Mouse (Mus musculus) embryo, embryonic 10 days (tissue): ENCODE data around the gene Gimap9.
"Not testable (repeated sequence)": the region's sequence is repeated elsewhere in the genome, so short reads cannot be mapped to it uniquely, and the experiment has no call there.

ENCODE experiments used
- DNase-seq: peaks from one replicate; pipeline ENCODE4 v3.0.0-alpha.2; 2015; ENCODE audit warnings: low spot score

The Gimap9 gene

DNA sequence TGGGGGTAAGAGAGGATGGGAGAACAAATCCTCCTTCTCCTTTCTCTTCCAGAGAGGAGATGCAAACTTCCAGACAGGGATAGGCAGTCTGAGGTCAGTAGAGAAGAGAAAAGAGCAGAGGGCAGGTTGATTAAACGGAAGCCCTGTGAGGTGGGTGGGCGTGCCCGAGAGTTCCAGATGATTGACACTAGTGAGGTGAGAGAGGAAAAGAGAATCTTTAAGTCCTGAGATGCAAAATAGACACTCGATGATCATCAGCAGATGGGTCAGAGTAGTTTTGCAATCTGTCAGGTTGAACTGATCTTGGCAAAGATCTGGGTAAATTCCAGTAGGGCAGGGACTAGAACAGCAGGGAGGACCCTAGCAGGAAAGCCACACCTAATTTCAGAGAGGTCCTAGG lies 11.2 kb upstream of the Gimap9 start:
- no peak for DNase-seq

DNA sequence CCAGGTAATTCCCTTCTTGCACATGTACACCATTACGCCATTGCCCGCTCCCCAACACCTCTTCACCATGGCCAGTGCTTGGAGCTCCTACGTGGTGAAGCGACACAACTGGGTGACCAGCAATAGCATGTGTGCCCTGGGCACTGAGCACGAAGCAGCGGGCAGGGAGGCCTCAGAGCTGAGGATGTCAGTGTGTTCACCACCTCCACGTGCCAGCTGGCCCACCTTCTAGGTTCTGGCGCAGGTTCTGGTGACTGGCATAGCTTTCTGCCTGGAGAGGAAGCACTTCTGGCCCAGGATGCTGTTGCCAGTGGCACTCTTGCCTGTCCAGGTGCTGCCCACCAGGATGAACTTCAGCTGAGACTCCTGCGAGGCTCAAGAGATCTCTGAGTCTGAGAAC lies 10.5 kb upstream of the Gimap9 start:
- DNase-seq, result no peak

DNA sequence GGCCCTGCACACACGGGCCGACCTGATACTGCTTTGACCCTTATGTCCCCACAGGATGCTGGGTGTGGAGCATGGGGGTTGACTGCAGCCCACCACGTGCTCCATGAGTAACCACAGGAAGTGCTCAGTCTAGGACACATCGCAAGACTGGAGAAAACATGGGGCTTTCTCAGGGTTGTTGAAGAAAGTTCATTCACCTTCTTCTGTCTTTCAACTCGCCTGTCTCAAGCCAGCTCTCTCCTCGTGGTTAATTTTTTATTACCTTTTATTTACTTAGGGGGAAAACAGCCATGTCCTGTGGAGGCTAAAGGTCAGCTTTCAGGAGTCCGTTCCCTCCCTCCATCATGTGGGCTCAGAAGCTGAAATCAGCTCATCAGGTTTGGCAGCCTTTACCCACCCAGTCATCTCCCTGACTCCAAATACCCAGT lies 9.8 kb upstream of the Gimap9 start:
- no peak for DNase-seq

DNA sequence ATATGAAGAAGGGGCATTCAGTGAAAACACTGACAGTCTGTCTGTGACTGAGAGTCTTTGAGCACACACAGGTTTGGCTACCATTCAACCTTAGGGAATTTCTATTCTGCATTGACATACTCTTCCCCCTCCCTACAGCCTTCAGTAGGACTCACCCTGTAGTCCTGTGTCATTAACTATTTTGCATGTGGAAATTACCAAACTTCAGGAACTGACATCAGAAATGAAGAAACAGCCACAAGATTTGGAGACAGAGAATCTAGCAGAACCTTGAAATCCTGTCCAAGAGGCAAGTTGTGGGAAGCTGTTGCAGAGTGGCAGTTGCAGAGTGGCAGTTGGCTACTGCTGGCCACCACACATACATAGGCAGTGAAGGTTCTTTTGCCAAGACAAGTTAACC lies 7.9 kb upstream of the Gimap9 start:
- no peak for DNase-seq

DNA sequence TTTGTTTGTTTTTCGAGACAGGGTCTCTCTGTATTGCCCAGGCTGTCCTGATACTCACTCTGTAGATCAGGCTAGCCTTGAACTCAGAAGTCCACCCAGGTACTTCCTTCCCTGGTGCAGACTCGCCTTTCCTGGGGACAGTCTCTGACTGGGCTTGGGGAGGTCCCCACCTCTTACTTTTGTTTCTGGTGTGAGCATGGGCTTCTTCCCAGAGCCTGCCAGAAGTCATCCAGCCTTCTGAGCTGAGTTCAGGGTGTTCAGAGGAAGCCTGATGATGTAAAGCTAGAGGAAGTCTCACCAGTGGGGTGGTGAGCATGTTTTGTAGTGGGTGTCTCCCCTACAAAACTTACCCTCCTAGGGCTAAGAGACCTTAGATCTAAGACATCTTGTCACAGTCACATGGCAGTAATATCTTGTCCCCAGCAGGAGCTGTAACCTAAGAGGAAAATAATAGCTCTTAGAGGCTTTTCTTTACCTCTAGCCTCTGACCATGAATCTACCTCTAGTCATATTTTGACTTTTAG lies 6.4 kb upstream of the Gimap9 start:
- no peak for DNase-seq

DNA sequence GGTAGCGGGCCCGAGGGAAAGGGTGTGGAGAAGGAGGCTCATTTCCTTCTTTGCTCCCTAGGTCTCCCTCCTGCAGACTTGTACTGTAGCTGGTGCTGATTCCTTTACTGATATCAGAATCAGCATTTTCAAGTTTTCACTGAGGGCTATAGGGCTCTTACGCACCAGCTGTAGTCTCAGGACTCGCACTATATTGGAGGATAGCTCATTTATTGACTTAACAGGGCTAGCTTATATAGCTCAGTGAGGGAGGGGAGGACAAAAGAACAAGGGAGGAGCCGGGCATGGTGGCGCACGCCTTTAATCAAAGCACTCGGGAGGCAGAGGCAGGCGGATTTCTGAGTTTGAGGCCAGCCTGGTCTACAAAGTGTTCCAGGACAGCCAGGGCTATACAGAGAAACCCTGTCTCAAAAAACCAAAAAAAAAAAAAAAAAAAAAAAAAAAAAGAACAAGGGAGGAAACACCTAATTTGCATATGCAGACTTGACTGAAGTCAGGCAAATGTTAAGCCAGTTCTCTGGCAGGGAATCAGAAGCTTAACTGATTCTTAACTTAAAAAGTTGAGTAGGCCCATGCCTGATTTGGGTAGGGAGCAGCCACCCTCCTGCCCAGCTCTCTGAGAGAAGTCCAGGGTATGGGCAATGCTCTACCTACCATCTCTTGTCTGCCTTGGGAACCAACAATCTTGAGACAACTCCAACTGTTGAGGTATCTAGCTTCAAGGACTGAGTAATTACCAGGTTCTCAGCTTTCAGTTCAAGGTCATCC lies 1.5 kb upstream of the Gimap9 start:
- DNase-seq, result no peak

DNA sequence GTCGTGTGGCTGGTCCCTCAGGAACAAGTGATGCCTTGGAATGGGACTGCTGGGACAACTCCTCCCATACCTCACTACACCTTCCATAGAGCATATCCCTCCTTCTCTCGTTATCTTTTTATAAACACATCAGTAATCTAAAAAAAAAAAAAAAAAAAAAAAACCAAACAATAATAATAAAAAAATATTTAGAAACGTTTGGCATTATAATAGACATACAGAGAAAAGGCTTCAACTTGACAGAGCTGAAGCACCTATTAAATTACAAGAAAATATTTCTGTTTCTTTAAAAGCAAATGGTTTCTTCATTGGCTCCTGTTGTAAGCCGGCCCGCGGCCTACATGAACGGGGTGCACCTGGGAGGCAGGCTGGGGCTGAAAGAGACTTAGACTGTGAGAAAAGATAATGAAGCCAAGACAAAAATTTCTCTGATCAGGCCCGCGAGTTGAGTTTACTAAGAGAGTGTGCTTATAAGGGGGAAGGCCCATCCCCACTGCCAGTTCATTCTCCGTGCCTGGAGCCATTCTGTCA lies 464 bp upstream of the Gimap9 start:
- DNase-seq, result peak; percentile 45

DNA sequence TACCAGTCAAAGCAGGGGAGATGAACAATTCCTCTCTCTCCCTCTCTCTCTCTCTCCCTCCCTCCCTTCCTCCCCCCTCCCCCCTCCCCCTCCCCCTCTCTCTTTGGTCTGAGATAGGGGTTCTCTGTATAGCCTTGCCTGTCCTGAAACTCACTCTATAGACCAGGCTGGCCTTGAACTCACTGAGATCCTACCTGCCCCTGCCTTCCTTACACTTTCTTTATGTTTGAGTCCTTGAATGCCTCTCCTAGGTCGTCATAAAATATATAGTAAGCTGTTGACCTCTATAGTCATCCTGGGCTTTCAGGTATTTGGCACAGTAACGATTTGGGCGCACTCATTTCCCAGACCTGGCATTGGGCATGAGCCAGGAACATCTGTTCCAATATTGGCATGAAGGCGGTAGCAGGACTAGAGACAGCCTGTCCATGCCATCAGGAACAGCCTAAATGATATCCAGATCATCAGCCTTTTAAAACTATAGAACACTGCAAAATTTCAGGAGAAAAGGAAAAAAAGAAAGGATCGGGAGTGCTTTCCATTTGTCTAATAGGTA lies 1.0 kb downstream of the Gimap9 start:
- DNase-seq, result no peak

DNA sequence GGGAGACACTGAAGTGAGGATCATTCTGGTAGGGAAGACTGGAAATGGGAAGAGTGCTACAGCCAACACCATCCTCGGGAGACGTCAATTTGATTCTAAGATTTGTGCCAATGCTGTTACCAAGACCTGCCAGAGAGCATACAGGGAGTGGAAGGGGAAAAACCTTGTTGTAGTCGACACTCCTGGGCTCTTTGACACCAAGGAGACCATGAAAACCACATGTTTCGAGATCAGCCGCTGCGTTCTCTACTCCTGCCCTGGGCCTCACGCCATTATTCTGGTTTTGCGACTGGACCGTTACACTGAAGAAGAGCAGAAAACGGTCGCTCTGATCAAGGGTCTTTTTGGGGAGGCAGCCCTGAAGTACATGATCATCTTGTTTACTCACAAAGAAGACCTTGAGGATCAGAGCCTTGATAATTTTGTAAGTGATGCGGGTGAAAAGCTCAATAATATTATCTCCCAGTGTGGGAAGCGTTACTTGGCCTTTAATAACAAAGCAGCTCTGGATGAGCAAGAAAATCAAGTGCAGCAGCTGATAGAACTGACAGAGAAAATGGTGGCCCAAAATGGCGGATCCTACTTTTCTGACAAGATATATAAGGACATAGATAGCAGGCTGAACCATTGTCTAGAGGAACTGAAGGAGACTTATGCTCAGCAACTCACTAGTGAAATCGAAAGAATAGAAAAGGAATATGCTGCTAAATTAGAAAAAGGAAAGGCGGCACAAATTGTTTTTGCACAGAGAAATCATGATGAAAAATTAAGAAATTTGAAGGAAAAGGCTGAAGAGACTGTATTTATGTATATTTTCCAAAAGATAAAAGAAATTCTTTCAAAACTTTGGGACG lies 1.8 kb downstream of the Gimap9 start:
- no peak for DNase-seq

DNA sequence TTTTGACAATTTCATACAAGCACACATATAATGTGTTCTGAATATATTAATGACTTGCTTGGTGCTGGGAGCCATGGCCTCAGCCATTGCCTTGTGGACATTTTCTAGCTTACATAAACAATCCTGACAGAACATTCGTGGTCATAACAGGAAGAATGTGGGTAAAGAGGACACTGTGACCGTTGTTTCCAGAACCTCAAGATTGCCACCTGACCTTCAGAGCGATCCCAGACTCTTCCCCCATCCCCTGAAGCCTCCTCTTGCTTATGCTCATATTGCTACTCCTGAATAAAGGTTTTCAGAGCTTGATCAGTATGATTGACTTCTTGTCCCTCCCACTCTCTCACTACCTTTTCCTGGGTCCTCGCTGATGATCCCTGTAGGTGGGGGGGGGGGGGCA lies 2.5 kb downstream of the Gimap9 start:
- DNase-seq, result no peak

DNA sequence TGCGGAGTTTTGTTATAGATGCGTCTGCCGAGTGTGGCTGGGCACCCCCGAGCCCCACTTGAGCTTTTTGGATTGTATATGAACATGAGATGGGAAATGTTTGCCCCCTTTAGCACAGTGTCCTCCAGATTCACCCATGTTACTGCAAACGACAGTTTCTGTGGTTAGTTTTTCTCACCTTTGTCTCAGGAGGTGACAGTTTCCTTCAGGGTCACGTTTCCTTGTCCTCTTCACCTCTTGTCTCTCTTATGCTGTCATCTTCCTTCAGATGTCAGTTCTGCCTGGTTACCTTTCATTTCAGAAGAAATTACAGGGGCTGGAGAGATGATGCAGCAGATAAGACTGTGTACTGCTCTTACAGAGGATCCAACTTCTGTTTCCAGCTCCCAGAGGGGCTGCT lies 3.8 kb downstream of the Gimap9 start:
- DNase-seq, result no peak

DNA sequence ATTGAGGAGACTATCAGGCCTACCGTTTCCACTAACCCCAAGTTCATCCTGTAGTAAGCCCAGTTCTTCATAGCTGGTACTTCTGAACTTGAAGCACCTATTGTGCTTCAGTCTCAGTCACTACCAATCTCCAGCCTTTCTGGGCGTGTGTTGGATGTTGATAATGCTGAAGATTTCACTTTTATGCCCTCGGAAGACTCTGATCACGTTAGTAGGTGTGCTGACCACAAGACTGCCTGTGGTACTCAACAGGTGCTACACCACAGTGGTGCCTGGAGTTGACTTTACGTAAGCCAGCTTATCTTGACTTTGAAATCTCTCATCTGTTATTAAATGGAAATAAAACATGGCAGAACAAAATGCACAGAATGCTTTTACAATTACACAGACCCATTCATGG lies 4.5 kb downstream of the Gimap9 start:
- DNase-seq, result no peak

DNA sequence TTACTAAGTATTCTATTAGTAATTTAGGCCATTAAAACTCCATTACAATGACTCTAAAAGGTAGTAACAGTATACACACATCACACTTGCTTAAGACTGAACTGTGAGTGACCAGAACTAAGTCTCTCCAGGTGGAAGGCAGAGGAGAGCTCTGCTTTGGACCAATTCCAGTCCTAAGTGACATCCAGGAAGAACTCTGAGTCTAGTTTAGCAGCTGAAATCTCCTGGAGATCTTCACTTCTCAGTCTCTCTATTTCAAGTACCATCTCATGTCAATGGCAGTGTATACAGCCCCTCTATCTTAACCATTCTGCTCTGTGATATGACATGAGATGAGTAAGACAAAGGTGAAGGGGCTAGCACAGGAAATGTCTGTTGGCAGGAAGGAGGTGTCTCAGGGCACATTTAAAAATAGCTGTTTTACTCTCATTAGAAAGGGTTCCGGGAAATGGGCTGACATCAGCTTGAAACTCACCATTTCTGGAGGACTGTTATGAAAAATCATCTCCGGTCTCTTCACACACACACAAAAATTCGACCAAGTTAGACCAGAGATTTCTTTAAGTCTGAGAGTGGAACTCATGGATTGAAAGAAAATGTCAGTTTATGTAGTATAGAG lies 5.7 kb downstream of the Gimap9 start:
- no peak for DNase-seq

DNA sequence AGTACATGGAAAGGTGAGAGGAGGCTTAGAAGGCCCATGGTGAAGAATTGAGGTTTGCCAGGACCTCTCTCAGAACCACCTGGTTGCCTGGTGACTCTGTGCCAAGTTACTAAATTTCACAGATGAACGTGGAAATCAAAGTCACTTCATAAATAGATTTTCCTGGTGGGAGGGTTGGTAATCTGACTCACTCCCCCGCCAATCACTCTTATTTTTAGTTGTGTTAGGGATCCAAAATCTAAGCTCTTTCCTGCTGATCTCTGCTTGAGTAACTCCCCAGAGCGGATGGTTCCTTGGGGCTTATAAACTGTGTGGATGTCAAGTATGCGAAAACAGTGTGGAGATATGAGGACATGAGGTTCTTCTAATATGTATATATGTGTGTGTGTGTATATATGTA lies 6.3 kb downstream of the Gimap9 start:
- DNase-seq, result no peak

DNA sequence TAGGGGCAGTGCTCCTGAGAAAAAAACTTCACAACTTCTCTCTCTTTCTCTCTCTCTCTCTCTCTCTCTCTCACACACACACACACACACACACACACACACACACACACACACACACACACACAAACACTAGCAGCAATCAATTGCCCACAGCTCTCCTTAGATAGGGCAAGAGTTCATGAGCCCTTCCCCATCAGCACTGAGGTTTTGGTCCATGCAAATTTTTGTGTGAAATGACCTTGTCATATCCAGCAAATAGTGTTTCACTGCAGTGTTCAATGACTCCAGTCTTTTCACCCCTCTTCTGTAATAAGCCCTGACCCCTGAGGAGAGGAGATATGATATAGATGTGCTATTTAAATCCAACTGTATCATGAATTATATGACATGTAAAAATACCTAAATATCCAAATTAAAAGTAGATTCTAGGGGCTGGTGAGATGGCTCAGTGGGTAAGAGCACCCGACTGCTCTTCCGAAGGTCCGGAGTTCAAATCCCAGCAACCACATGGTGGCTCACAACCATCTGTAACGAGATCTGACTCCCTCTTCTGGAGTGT lies 7.4 kb downstream of the Gimap9 start:
- not testable (repeated sequence) for DNase-seq

DNA sequence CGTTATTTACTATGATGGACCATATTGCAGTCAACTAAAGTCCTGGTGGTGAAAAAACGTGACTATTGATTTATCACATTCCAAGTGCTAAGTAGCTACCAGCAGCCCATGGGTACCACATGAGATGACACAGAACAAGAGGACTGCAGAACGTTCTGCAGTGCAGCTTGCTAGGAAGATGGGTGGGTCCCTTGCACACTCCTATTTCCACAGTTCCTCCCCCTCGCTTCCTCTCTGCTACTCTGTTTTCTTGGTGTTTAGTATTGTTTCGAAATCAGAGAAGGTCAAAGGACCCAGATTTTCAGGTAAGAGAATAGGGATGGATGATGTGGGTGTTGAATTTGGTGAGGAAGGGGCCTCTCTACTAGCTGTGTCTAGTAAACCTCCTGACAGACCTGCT lies 8.4 kb downstream of the Gimap9 start, which contains the start of gene Gimap4:
Gene Gimap4, plus strand, starts transcription at position 231 of the 400 bp plus-strand sequence.
- DNase-seq, result no peak

DNA sequence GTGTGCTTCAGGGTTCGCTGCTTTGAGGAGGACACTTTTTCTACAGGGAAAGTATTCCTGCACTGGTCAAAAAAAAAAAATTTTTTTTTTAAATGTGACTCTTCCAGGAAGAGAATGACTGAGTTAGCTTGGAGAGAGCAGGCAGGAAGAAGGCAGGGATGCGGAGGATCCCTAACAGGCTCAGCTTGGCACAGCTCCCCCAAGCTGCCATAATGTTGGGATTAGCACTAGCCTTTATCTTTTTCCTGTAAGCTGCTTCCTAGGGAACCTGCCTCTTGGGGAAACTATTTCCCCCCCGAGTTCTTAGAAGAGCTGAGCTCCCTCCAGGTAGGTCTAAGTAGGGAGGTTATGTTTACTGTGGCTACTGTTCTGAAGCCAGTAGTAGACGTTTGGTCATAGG lies 8.9 kb downstream of the Gimap9 start:
- DNase-seq, result no peak

DNA sequence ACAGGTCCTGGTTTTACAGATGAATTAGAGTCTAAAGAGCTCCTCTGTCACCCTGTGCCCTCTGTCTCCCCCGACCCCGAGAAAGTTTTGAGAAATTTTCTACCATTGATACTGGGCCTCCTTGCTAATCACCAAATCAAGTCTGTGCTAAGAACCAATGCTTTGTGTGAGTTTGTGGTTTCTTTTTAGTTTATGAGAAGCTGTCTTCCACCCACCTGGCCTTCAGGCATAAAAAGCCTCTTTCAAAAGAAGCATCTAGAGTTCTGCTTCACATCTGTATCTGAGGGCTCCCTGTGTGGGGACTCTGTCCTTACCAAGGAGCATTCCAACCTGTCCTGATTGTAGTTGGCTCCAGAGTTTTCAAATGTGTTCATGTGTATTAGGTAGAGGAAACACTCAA lies 9.3 kb downstream of the Gimap9 start:
- DNase-seq, result no peak

DNA sequence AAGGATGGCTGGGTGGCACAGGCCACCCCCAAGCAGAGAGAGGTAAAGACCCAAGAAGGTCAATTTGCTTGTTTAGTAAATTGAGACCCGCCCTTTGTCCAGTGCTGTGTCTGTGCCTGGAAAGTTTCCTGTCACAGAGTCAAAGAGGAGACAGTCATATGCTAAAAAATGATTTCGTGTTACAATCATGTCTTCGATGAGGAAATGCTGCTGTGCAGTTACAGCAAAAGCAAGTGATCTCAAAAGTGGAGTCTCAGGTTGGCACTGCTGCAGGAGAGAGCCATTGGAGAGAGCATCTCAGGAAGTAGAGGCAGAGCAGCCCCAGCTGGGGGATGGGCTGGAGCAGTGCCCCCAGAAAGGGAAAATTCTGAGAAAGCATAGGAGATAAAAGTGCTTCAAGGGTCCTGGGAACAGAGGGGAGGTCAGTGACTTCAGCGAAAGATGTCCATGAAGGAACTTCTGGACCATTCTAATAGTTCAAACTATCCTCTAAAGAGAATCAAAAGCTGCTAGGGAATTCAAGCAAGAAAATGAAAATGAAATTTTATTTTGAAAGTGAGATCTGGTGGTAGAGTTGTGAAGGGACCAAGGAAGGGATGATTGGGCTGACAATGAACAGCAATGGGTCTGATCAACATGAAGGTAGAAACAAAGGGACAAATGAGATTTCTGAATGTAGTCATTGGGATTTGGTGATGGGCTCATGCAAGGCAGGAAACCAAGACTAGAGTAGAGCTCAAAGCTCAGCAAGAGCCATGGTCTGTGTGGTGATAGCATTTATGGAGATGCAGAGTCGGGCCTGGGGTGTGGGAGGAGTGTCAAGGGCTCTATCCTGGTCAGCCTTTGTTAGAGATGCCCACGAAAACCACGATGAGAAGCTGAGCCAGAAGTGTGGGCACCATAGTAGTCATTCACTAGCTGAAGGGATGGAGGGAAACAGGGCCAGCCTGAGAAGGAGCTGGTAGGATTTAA lies 10.1 kb downstream of the Gimap9 start:
- DNase-seq, result no peak

DNA sequence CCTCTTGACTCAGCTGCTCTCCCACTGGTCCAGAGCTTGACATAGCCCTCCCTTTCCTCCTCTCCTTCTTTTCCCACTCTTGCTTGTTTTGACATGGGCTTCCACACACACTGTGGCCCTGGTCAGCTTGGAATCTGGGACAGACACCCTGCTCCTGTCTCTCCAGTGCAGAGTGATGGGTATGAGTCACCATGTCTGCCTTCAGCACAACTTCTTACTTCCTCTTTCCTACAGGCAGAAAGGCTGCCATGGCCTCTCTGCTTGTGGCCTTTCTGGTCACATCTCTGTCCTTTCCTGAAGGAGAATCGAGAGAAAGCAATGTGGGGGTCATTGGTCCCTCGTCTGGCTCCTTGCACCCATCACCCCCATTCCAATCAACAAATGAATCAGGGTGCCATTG lies 11.1 kb downstream of the Gimap9 start:
- no peak for DNase-seq

DNA sequence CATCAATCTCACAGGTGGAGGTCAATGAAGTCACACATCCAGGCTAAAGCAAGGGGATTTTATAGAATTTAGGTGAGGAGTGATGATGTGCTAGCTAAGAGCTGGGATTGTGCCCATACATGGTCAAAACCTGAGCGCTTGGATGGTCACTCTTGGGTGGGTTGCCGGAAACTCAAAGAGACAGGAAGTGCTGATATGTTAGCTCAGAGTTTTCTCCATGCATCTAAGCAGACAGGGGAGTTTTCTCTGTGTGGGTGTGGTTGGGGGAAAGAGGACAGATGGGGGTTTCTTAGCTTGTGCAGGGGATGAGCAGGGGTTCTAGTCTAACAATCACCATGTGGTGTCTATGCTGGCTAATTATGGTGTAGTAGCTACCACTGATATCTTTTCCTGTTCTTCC lies 13.4 kb downstream of the Gimap9 start:
- no peak for DNase-seq
